Mouse (Mus musculus) layer of hippocampus, adult 2 months (tissue): Measurements from ENCODE around the gene Cpd. TPM values are rescaled to one million over a fixed set of nuclear protein-coding genes. Genes with fewer than 3 reads are reported as not detected.

Experiments used
- DNase-seq, 2 experiments: peaks; one replicate each; pipeline ENCODE4 v3.0.0; 2022; ENCODE audit warnings: low spot score in 2 of 2
- H3K27ac ChIP-seq: fragments of 200-600 bp; 2 replicates; pipeline ENCODE4 v1.8.1; 2022
- H3K4me3 ChIP-seq: fragments of 200-600 bp; 2 replicates; pipeline ENCODE4 v1.8.1; 2022; ENCODE audit warnings: mild to moderate bottlenecking
- CTCF ChIP-seq: fragments of 200-600 bp; conservative IDR thresholded peaks from 2 replicates; pipeline ENCODE4 v1.8.1; 2022; ENCODE audit warnings: antibody characterized with exemption, mild to moderate bottlenecking, moderate library complexity
- long read RNA-seq, 2 experiments: library from polyadenylated mRNA; stranded (forward); transcript quantifications; one replicate each; pipeline ENCODE4 v2.0.0; 2021; ENCODE audit warnings: borderline mapping rate in 2 of 2
- total RNA-seq, 2 experiments: library from RNA; stranded (reverse); gene quantifications; 2 replicates each; pipeline ENCODE4 v1.2.3; 2021

The Cpd gene
- 10 to 100 TPM; 60.0 to 62.3 TPM for total RNA-seq
- long read RNA-seq, experiment 1, full-length matches to known transcripts = 18 of 27 reads
- long read RNA-seq, experiment 1, partial matches to known transcripts = 8 of 27 reads
- long read RNA-seq, experiment 1, other reads (novel, unspliced or antisense) = 1 of 27 reads
- long read RNA-seq, experiment 2, full-length matches to known transcripts = 22 of 27 reads
- long read RNA-seq, experiment 2, partial matches to known transcripts = 2 of 27 reads
- long read RNA-seq, experiment 2, other reads (novel, unspliced or antisense) = 3 of 27 reads

DNA sequence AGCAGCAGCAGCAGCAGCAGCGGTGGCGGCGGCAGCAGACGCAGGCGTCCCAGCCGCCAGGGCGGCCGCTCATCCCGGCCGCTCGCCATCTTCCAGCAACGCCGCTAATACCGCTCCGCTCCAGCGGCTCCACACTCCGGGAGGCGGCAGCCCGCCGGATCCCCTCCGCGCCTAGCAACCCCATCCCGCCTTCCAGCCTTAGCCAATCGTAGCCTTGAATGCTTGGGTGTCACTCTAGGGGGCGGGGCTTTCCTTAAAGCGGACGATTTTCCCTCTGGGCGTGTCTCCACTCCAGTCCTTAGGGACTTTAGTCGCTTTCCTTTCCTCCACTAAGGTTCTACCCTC lies at the start of gene Cpd:
TSS of gene Cpd (minus strand) at position 141 of the 345 bp plus-strand sequence.
- Histone ChIP-seq H3K27ac (peak within 1 kb of the TSS; percentile 96), H3K4me3 (peak within 1 kb of the TSS; percentile 95)
- TF ChIP-seq CTCF = peak; percentile 47
- peak; percentile 97 to 98 for DNase-seq

DNA sequence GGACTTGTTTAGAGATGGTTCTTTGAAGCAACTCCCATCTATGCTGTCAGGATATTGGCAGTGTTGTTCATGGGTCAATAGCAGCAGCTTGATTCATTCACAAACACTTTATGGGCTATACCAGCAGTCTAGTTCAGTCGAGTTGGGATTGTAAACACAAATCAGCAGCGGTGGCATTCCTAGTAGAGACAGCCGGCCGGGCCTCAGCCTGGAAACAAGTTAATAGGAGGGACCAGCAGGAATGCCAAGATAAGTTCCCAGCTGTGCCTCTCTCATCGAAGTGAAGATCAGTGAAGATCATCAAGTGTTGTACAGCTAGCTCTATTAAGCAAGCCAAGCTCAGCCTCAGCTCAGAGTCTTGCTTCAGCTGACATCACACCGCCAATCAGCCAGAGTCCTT lies 49.5 kb upstream of the Cpd start:
- H3K27ac ChIP-seq = no peak overlapping the region
- no peak for DNase-seq
- TF ChIP-seq CTCF = no peak
- H3K4me3 ChIP-seq = no peak overlapping the region

- Histone ChIP-seq H3K27ac (no peak overlapping the region), H3K4me3 (no peak overlapping the region)
- TF ChIP-seq CTCF = peak; percentile 84
- DNase-seq = peak; percentile 23 to 47
Observed at GRCm38 (mm10) chr11:76894240-76894639, 47.4 kb upstream of the Cpd start.

DNA sequence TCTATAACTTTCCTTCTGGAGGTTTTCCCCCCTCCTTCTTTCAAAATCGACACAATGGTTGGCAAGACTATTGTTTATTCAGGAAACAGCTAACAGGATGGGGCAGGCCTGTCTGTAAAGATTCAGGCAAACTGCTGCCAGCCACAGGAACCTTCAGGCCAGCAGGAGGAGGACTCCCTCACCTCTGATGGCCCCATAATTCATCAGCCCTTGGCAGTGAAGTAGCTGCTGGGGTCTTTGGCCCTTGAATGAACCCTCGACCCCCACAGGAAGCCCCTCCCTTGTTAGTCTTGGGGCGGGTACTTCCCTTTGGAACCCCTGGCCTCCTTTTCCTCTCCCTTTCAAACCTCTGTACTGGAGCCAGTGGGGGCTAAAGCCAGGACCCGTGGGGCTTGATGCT lies 46.8 kb upstream of the Cpd start:
- Histone ChIP-seq H3K4me3 (no peak overlapping the region), H3K27ac (no peak overlapping the region)
- DNase-seq = no peak
- TF ChIP-seq CTCF = no peak

DNA sequence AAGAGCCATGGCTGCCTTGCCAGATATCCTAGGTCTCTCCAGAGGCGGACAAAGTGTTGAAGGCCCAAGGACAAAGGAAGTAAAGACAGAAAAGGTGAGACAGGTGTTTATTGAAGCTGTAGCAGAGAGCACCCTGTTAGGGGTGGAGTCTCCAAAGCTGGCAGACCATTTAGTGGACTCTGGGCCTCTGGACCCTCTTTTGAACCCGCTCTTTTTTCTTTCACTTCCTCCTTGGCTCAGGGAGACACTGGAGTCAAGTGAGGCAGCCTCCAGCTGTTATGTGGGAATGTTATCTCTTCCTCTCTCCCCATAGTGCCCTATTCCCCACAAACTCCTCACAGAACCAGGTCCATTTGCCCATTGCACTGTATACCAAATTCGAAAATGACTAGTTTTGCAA lies 46.2 kb upstream of the Cpd start:
- TF ChIP-seq CTCF = no peak
- no peak for DNase-seq
- no peak overlapping the region for H3K27ac ChIP-seq
- H3K4me3 ChIP-seq = no peak overlapping the region

GRCm38 (mm10) chr11:76891738-76892349 lies 45.0 kb upstream of the Cpd start:
- DNase-seq = no peak
- TF ChIP-seq CTCF = no peak
- no peak overlapping the region for H3K4me3 ChIP-seq
- H3K27ac ChIP-seq = no peak overlapping the region

GRCm38 (mm10) chr11:76891171-76891570 lies 44.4 kb upstream of the Cpd start:
- no peak for DNase-seq
- Histone ChIP-seq H3K4me3 (no peak overlapping the region), H3K27ac (no peak overlapping the region)
- TF ChIP-seq CTCF = no peak

DNA sequence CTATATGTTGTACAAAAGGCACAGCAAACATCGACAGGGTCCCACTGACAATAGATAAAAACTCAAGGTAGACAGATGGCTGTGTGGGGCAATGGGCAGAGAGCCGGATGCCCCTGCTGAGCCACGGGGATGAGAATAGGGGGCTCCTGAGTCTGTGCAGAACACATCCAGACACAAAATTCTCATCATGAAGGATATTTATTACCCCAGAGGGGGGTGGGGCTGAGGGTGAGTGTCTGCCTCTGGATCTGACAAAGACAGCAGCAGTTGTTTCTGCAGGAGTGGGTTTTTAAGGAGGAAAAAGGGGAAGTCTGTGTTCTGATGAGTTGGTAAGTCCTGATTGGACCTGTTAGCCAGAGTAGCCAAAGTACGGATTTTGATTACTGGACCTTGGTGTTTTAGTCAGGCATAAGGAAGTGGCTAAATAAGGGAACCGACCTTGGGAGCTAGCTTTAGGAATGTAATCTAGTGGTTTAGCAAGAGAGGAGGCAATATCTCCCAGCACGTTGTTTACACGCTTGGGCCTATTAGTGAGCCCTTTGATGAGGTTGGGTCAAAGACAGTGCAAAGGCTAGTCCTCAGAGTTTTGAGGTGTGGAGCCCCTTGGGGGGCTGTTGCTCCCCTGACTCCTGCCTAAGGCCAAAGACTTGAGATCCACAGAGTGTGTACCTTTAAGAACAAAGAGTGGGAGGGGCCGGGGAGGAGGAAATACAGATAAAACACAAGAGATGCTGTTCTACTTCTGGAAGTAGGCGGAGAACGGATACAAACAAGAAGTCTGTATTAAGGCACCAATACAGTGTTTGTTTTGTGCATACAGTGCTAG lies 42.7 kb upstream of the Cpd start:
- no peak for TF ChIP-seq CTCF
- DNase-seq = no peak
- H3K27ac ChIP-seq = no peak overlapping the region; the same call in 1 of the 2 replicates

GRCm38 (mm10) chr11:76884451-76884850 lies 37.6 kb upstream of the Cpd start:
- DNase-seq = no peak
- no peak for TF ChIP-seq CTCF
- Histone ChIP-seq H3K27ac (no peak overlapping the region), H3K4me3 (no peak overlapping the region)

More for the DNA sequence above, 42.7 kb upstream of the Cpd start:
- no peak overlapping the region for H3K4me3 ChIP-seq

DNA sequence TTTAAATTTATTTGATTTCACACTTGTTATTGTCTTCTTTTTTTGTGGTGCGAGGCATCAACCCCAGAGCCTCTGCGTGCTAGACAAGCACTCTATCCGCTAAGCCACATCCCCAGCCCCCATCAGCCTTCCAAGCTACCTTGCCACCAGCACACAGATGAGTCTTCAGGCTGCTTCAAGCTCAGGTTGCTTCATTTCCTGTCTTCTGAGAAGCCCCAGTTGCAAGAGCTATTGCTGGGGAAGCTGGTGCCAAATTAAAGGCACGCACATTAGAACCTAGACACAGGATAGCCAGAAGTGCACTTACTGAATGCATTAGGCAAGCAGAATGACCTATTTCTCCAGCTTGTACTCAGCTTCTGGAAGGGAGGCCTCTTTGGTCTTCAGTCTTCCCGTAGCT lies 33.0 kb upstream of the Cpd start:
- DNase-seq = no peak
- Histone ChIP-seq H3K27ac (no peak overlapping the region), H3K4me3 (no peak overlapping the region)
- no peak for TF ChIP-seq CTCF

- TF ChIP-seq CTCF = no peak
- H3K27ac ChIP-seq = no peak overlapping the region
- DNase-seq = no peak
- no peak overlapping the region for H3K4me3 ChIP-seq
Observed at GRCm38 (mm10) chr11:76874766-76875165, 27.9 kb upstream of the Cpd start.

DNA sequence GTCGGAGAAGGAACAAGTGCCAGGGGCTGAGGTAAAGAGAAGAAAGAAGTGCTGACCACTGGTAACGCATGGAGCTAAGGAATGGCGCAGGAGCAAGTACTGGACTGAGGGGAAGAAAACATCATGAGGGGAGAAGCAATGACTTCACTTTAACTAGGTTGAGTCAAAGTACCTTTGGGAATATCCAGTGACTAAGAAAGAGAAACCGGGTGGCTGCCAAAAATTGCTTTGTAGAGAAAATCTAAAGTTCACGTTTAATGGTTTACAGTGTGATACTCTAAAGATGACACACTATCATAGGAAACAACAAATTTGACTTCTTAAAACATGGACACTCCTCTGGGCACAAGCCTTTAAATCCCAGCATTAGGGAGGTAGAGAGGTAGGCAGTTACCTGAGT lies 27.0 kb upstream of the Cpd start:
- Histone ChIP-seq H3K4me3 (no peak overlapping the region), H3K27ac (no peak overlapping the region)
- no peak for DNase-seq
- no peak for TF ChIP-seq CTCF

DNA sequence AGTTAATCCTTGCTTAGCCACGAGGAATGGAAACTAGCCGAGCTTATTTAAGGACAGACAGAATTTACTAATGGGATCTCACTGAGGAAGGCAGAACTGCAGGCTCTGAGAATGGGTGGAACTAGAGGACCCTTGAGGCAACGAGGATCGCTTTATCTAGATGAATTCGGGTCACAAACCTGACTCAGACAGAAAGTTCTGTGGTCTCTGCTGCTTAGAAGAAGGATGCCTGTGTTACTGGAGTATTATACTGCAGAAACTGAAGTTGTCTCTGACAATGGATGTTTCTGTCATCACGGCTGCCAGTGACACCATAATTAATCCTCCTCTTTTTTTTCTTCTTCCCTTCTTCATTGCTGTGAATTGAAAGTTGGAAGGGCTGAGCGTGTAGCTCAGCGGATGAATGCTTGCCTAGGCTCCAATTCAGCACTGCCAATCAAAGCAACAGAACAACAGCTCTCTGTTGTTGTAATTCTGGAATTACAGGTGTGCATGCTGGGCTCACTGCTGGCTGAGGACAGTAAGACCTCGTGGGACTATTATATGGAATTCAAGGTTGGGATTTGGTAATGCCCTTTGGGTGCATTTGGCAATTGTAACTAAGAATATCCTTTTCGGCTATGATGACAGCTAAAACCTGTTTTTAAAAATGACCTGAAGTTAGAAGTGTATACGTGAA lies 25.9 kb upstream of the Cpd start:
- peak; percentile 22 for TF ChIP-seq CTCF
- no peak for DNase-seq
- Histone ChIP-seq H3K27ac (no peak overlapping the region), H3K4me3 (no peak overlapping the region)
